Mouse (Mus musculus) yolk sac, embryonic 10.5 days (tissue): ENCODE results near the gene Atp5e.
A peak's percentile ranks its signal among the peaks of the same experiment; 100 is the strongest.

ENCODE experiments used
- DNase-seq: peaks from one replicate; pipeline ENCODE4 v3.0.0-alpha.2; 2017; ENCODE audit warnings: low spot score

Atp5e gene

GRCm38 (mm10) chr2:174463789-174464523 is at the start of gene Atp5e:
Gene Atp5e (minus strand): TSS chr2:174464105.
- DNase-seq, result peak; percentile 95

- no peak for DNase-seq
These were observed 45.9 kb upstream of the Atp5e start for GRCm38 (mm10) chr2:174509825-174510224.

- no peak for DNase-seq
These were observed 44.1 kb upstream of the Atp5e start for GRCm38 (mm10) chr2:174507998-174508397.

- no peak for DNase-seq
These were observed 39.0 kb upstream of the Atp5e start for GRCm38 (mm10) chr2:174502831-174503460.

GRCm38 (mm10) chr2:174502321-174502720 is 38.4 kb upstream of the Atp5e start:
- no peak for DNase-seq

- no peak for DNase-seq
These were observed 37.6 kb upstream of the Atp5e start for GRCm38 (mm10) chr2:174501517-174501916.

- no peak for DNase-seq
These were observed 37.1 kb upstream of the Atp5e start for GRCm38 (mm10) chr2:174500814-174501503.

- no peak for DNase-seq
These were observed 29.0 kb upstream of the Atp5e start for GRCm38 (mm10) chr2:174492858-174493257.

GRCm38 (mm10) chr2:174487005-174487404 is 23.1 kb upstream of the Atp5e start:
- DNase-seq, result no peak

- DNase-seq, result no peak
These were observed 14.8 kb upstream of the Atp5e start for GRCm38 (mm10) chr2:174478746-174479145.

GRCm38 (mm10) chr2:174477543-174478319 is 13.8 kb upstream of the Atp5e start:
- DNase-seq, result no peak

GRCm38 (mm10) chr2:174473550-174473927 is 9.6 kb upstream of the Atp5e start:
- DNase-seq, result no peak

GRCm38 (mm10) chr2:174472818-174473549 is 9.1 kb upstream of the Atp5e start, which contains the start of gene Prelid3b:
Gene Prelid3b (minus strand): TSS chr2:174473081.
- peak; percentile 99 for DNase-seq

- no peak for DNase-seq
These were observed 8.5 kb upstream of the Atp5e start for GRCm38 (mm10) chr2:174472407-174472806.

GRCm38 (mm10) chr2:174470786-174471405 is 7.0 kb upstream of the Atp5e start:
- DNase-seq, result no peak

- no peak for DNase-seq
These were observed 6.4 kb upstream of the Atp5e start for GRCm38 (mm10) chr2:174470333-174470732.

GRCm38 (mm10) chr2:174463370-174463769 is 535 bp downstream of the Atp5e start:
- DNase-seq, result no peak

- DNase-seq, result no peak
These were observed 4.5 kb downstream of the Atp5e start for GRCm38 (mm10) chr2:174459365-174459764.

- peak; percentile 58 for DNase-seq
These were observed 10.2 kb downstream of the Atp5e start for GRCm38 (mm10) chr2:174453681-174454080.

GRCm38 (mm10) chr2:174450353-174450752 is 13.6 kb downstream of the Atp5e start, which contains the start of gene Tubb1:
Gene Tubb1 (plus strand): TSS chr2:174450695.
- DNase-seq, result no peak

GRCm38 (mm10) chr2:174448405-174448804 is 15.5 kb downstream of the Atp5e start:
- no peak for DNase-seq
